Mouse (Mus musculus) left cerebral cortex, postnatal 25 days (tissue): ENCODE data around the gene Brsk1. TPM values are rescaled to one million over a fixed set of nuclear protein-coding genes. Genes with fewer than 3 reads are reported as not detected.

Source experiments
- DNase-seq, 2 experiments: peaks; one replicate each; pipeline ENCODE4 v3.0.0; 2022; ENCODE audit warnings: low spot score in 2 of 2, mixed read lengths in 1 of 2
- intact Hi-C: fragments of 180-260 bp; cut with DNase I; formaldehyde crosslinking; loops from one replicate; pipeline ENCODE4 v1.15.1; 2025
- total RNA-seq, 2 experiments: library from RNA; stranded (reverse); gene quantifications; 2 replicates each; pipeline ENCODE4 v1.2.3; 2021

Gene Brsk1
- total RNA-seq: 100 to 1,000 TPM; 394 to 407 TPM

DNA sequence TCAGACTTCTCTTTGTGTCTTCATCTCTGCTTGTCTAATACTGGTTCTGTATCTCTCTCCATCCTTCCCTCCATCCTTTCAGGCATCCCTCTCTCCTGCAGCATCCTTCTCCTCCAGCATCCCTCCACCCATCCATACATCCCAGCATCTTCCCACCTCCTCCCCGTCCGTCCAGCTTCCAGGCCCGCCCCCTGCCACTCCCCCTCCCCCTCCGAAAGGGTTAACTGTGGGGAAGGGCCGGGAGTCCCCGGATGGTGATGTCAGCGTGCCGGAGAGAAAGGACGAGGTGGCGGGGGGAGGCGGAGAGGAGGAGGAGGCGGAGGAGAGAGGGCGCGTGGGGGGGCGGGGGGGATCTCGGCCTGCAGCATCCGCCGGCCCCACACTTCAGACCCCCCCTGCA is at the start of gene Brsk1:
TSS of gene Brsk1 (plus strand) at position 218 of the 400 bp plus-strand sequence.
- peak; percentile 83 to 87 for DNase-seq
- intact Hi-C loops: loop anchor here (1.0 to 2.0 kb wide), 2 partner anchors 31 to 98 kb away; partner anchors contain the start of genes Ppp6r1 and Tmem238

DNA sequence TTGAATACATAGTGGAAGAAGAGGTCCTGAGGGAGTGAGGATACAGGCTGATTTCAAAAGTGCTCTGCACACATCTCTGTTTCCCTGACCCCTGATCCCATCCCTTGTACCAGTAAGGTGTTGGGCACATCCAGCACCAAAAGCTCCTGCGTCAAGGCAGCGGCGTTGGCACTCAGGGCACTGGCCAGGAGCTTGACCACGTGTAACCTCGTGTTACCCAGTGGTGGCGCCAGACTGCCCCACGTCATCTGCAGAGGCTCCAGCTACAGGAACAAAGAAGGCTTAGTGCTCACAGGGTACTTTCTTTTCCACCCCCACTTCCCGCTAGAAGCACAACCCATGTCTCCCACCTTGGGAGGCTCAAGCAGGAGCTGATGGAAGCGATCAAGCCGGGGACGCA is 49.2 kb upstream of the Brsk1 start:
- intact Hi-C loops: no loop called here
- DNase-seq: peak in 1 of 2 experiments; percentile 29

DNA sequence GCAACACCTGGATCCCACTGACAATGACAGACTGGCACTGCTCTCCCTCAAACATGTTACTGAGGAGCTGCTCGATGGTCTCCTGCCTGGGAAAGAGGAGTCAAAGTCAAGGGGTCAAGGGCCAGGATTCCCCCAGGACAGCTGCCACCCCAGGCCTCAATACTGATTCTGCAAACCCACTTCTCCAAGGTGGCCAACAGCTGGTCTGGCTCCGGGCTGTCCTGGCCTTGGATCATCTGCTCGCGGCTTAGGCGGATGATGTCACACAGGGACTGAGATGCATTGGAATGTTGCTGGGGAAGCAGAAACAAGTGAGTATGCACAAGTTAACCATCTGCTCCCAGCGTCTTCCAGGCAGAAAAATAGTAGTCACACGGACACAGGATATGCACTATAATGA is 48.4 kb upstream of the Brsk1 start:
- intact Hi-C loops: no loop called here
- no peak for DNase-seq

DNA sequence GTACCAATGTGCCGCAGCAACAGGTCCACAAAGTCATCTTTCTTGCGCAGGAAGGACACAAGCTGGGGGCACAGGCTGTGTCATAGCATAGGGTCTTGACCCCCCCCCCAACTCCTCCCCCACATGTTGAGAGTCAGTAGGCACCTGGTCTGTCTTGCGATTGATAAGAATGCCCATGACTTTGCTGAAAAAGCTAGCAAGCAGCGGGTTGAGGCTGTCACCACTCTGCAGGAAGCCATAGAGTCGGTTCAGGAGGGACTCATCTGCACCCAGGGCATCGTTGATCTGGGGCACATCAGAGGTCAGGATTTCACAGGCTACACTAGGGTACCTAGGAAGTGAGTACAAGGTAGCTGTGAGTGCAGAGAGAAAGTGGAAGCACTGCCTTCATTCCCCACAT is 47.2 kb upstream of the Brsk1 start:
- intact Hi-C loops: no loop called here
- DNase-seq: no peak

DNA sequence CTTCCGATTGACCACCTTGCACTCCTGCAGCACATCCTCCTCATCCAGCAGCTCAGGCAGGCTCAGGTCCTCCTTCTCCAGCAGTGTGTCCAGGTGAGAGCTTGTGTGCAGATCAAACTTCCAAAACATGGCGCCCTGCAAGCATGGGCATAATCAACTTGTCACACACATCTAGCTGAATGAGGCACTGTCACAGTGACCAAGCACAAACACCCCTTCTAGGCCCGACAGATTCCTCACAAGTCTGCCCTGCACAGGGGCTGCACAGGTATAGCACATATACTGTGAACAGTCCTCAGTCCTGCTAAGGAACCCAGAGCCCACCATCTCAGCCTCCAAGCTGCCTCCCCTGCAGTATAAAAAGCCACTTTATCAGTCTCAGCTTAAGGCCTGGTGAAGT is 43.6 kb upstream of the Brsk1 start:
- no peak for DNase-seq
- intact Hi-C loops: no loop called here

- no peak for DNase-seq
Observed at GRCm38 (mm10) chr7:4647291-4647690, 43.1 kb upstream of the Brsk1 start.

GRCm38 (mm10) chr7:4647992-4648391 is 42.4 kb upstream of the Brsk1 start:
- intact Hi-C loops: no loop called here
- DNase-seq: no peak

More at GRCm38 (mm10) chr7:4647291-4647690, 43.1 kb upstream of the Brsk1 start:
- intact Hi-C loops: no loop called here

- intact Hi-C loops: no loop called here
- DNase-seq: no peak
Observed at GRCm38 (mm10) chr7:4651581-4651980, 38.8 kb upstream of the Brsk1 start.

DNA sequence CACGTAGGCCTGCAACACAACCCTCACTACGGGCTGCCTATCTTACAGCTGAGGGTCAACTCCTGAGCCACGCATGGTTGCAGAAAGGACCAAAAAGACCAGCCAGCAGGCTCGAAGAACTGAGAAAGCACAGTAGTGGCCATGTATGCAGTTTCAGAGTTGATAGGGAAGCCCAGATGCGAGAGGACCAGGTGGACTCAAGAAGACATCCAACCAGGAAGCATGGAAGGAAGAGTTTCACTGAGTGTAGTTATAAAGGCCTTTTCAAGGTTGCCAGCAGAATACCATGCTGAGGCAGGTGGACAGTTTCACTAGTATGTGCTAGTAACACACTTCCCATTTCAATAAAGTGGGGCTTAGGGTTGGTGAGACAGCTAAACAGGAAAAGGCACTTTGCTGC is 37.7 kb upstream of the Brsk1 start:
- DNase-seq: no peak
- intact Hi-C loops: no loop called here

- intact Hi-C loops: no loop called here
- DNase-seq: no peak
Observed at GRCm38 (mm10) chr7:4653351-4653750, 37.1 kb upstream of the Brsk1 start.

- intact Hi-C loops: no loop called here
- peak in 1 of 2 experiments; percentile 71 for DNase-seq
Observed at GRCm38 (mm10) chr7:4653780-4654179, 36.6 kb upstream of the Brsk1 start.

DNA sequence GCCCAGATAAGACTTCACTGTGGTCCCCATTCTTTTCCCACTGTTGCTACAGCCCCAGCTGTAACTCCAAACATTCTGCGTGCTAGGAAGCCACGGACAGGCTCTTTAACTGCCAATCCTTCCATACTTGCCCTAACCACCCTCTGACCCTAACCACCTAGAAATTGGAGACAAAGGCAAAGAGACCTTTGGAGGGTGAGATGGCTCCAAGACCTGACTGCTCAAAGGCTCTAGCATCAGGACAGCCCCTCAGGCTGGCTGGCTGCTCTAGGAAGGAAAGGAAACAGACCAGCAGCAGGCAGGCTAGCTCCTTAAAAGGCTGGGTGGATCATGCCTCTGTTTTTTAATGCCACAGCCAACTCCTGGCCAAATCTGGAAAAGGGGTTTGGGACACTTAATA is 36.2 kb upstream of the Brsk1 start:
- intact Hi-C loops: no loop called here
- DNase-seq: no peak

GRCm38 (mm10) chr7:4655393-4655792 is 35.0 kb upstream of the Brsk1 start:
- DNase-seq: no peak
- intact Hi-C loops: no loop called here

DNA sequence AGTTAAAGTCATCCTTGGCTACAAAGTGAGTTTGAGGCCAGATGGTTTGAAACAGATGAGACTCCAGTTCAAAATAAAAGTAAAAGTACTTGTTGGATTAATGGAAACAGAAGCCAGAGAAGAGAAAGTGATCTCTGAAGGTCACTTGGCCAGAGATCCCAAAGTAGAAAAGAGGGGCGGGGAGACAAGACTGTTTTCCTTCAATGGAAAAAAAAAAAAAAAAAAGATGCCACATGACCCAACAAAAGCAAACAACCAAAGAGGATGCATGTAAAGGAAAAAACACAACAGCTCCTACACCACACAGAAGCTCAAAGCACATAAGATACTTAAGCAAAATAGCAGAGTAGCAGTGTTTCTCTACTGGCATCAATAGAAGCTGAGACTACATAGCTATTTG is 34.5 kb upstream of the Brsk1 start:
- intact Hi-C loops: no loop called here
- DNase-seq: no peak

DNA sequence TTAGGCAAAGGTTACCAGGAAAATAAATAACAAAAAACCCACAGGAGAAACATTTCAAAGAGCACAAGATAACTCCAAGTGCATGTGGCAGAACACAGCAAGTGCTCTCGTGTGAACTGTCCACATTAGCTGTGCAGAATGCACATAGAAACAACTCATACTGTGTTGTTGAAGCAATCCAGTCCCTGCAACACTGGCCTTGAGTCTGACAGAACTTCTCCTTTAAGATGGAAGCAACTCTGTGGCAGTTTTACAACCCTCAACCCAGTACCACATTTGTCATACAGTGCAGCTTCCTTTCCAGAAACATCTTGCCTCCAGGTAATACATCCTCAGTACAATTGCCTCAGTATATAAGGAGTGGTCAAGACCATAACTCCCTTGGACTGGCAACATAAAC is 33.6 kb upstream of the Brsk1 start:
- intact Hi-C loops: no loop called here
- DNase-seq: no peak

GRCm38 (mm10) chr7:4657521-4658127 is 32.8 kb upstream of the Brsk1 start:
- intact Hi-C loops: no loop called here

GRCm38 (mm10) chr7:4658128-4658907 is 32.1 kb upstream of the Brsk1 start:
- peak in 1 of 2 experiments; percentile 14 for DNase-seq
- intact Hi-C loops: no loop called here

More at GRCm38 (mm10) chr7:4657521-4658127, 32.8 kb upstream of the Brsk1 start:
- DNase-seq: peak; percentile 48 to 86

DNA sequence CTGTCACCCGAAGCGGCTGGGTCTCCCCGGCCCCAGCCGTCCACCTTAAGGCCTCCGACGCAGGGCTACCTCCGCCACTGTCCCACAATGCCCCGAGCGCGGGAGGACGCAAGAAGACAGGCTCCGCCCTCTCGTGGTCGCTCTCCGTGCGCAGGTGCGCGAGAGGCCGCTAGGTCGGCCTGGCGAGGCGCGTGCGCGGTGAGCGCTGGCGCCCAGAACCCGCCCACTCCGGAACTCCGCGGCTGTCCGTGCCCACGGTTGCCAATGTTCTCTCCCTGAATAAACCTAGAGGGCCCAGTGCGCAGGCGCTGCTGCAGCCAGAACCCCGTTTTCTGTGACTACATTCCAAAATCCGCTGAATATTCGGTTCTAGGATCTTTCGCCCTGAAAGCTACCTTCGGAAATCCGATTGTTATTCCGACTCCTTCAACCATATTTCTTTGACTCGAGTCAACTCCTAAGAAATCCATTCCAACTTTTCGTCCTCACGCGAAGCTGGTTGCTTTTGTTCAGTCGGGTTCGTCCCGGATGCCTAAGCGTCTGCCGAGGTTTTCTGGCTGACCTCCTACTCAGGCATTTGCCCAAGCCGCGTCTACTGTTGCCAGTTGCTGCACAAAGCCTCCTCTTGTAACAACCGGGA is 31.4 kb upstream of the Brsk1 start, which contains the start of gene Ppp6r1:
TSS of gene Ppp6r1 (minus strand) at position 108 of the 640 bp plus-strand sequence.
- intact Hi-C loops: loop anchor here (1.0 kb wide), 1 partner anchor 31 kb away; the partner anchor contains the start of gene Brsk1
- DNase-seq: peak; percentile 98 to 99

DNA sequence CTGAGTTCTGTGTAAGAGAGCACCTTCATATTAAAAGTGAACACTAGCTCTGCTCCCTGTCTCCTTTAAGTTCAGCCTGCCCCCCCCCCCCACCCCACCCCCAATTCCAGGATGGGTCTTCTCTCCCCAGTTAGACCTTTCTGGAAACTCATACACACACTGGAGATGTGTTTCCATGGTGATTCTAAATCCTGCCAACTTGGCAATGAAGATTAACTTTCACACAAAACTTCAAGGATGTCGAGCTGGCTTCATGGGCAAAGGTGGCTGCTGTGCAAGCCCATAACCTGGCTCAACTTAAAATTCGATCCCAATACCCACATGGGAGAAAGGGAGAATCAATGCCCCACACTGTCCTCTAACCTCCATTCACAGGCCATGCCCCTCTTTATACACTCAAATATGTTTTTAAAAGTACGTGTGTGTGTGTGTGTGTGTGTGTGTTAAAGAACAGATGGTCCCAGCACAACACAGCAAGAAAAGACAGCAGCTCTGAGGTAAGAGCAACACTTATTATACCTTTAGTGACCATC is 30.4 kb upstream of the Brsk1 start:
- intact Hi-C loops: loop anchor here (1.0 kb wide), 1 partner anchor 30 kb away; the partner anchor contains the start of gene Brsk1
- peak in 1 of 2 experiments; percentile 50 for DNase-seq

DNA sequence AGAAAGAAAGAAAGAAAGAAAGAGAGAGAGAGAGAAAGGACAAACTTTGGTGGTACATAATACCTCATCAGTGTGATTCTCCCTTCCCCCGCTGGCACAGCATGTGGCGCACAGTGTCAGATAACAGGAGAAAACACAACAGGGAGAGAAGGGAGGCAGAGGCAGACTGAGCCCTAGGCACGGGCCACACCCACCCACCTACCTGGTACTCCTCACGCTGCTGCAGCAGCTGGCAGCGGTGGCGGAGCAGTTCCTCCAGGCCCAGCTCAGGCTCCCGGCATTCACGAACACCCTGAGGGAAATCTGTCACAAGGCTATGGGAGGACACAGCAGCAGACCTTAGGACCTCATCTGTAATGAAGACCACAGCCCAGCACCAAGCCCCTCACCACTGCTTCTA is 27.2 kb upstream of the Brsk1 start:
- DNase-seq: peak in 1 of 2 experiments; percentile 24

More for the DNA sequence above, 27.2 kb upstream of the Brsk1 start:
- intact Hi-C loops: no loop called here
